Comparison of ENCODE assay signal across 12 mouse cellular contexts in genomic region chr11:4808311-4808710, GRCm38 (mm10).
"Had no signal": no experiment of that assay in that cellular context is flagged by ENCODE, and none has a peak within 500 bp of the region (broad histone marks: within the 10 kb centered on the region; RNA-seq: fewer than 3 reads in every experiment).

No protein-coding gene starts in this region.

- H3K27me3 ChIP-seq: limb, embryonic 15.5 days; liver, embryonic 12.5 days; neural tube, embryonic 12.5 days had no signal

- ATAC-seq: liver, embryonic 12.5 days had no signal

- H3K9ac ChIP-seq: limb, embryonic 15.5 days; liver, embryonic 12.5 days; lung, embryonic 14.5 days; neural tube, embryonic 12.5 days had no signal

- H3K9me3 ChIP-seq: limb, embryonic 15.5 days; liver, embryonic 12.5 days; midbrain, embryonic 10.5 days; neural tube, embryonic 12.5 days had no signal

- H3K4me2 ChIP-seq: limb, embryonic 15.5 days; liver, embryonic 12.5 days; lung, embryonic 14.5 days; neural tube, embryonic 12.5 days had no signal

- H3K4me1 ChIP-seq: midbrain, embryonic 10.5 days; neural tube, embryonic 12.5 days had no signal

- DNase-seq: kidney, postnatal 25 days; lung, embryonic 14.5 days; lung, postnatal 10 days; lung, postnatal 4 days; right cerebral cortex, postnatal 14 days; thymus, postnatal 4 days had no signal

- H3K4me3 ChIP-seq: left cerebral cortex, adult 2 months; limb, embryonic 15.5 days; liver, embryonic 12.5 days; midbrain, embryonic 10.5 days; myocyte; neural tube, embryonic 12.5 days had no signal

- H3K27ac ChIP-seq: left cerebral cortex, adult 2 months; limb, embryonic 15.5 days; liver, embryonic 12.5 days; midbrain, embryonic 10.5 days; neural tube, embryonic 12.5 days had no signal
